Mouse (Mus musculus) bone marrow, adult 2 months (tissue): ENCODE data around the gene Rpl31.

Experiments
- CTCF ChIP-seq: fragments of 200-500 bp; IDR thresholded peaks from 2 replicates; pipeline ENCODE4 v1.5.1; 2011; ENCODE audit warnings: low read length, control low read depth; ENCODE audit not compliant: control insufficient read depth, insufficient read depth
- POLR2A ChIP-seq: fragments of 200-500 bp; IDR thresholded peaks from 2 replicates; pipeline ENCODE4 v1.6.1; 2011; ENCODE audit warnings: low read depth, mild to moderate bottlenecking, control low read depth, low read length, borderline replicate concordance; ENCODE audit not compliant: control insufficient read depth

DNA sequence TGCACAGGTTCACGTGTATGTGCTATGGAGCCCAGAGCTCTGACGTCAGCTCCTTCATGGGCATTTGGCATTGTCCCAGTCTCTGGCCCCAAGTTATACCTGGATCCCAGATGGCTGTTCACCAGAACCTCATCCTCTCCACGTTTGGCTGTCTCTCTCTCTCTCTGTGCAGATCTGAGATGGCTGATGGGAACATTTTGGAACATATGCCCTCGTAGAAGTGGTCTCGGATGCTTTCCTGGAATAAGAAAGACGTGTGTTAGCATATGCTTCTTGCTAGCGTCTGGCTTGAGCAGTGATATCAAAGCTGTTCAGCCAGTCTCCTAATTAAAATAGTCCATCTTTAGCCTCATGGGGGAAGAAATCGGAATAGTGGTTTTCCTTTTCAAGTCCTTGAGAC, 30.9 kb upstream of the Rpl31 start:
- TF ChIP-seq CTCF, result no peak
- TF ChIP-seq POLR2A, result no peak
